Mouse (Mus musculus): ENCODE measurements around the gene Aldh8a1. TPM values are rescaled to one million over a fixed set of nuclear protein-coding genes. Genes with fewer than 3 reads are reported as not detected.
A peak's percentile ranks its signal among the peaks of the same experiment; 100 is the strongest.

Aldh8a1 gene
- total RNA-seq (2021), result not detected
- long read RNA-seq, experiment 1, result 0 reads
- long read RNA-seq, experiment 2, result 0 reads

DNA sequence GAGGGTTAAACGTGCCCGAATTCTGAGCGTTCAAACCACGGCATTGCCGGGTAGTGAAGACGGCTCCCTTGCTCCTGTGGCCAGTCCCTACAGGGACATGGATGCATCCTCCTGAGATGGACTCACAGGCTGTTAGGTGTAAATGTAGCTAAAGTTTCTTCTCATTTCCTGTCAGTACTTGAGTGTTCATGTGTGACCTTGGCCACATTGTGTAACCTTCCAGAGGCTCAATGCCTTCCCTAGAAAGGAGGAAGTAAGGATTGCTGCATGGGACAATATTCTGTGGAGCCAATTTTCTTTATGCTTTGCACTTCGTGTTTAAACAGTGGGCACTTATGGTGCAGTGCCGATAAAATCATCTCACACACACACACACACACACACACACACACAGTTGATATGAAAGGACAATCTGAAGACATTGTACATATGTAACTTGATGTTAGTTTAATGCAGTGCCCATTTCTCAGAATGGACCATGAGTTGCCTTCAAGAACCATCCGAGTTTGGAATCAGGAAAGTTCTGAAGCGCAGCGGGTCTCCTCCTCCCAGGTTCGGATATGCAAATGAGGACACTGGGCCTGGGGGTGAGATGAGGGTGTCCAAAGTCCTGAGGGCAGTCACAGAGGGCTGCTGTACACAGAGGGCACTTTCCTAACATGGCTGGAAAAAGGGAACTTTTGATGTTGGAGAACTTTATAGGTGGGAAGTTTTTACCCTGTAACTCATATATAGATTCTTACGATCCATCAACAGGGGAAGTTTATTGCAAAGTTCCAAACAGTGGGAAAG, at the start of gene Aldh8a1:
TSS of gene Aldh8a1 (plus strand) at position 610 of the 792 bp plus-strand sequence.
- DNase-seq, result no peak

- peak; percentile 14 to 31 for DNase-seq
These were observed 49.4 kb upstream of the Aldh8a1 start for GRCm38 (mm10) chr10:21327605-21328135.

GRCm38 (mm10) chr10:21334349-21335105, 42.6 kb upstream of the Aldh8a1 start:
- DNase-seq, result peak in 1 of 2 experiments; percentile 31

DNA sequence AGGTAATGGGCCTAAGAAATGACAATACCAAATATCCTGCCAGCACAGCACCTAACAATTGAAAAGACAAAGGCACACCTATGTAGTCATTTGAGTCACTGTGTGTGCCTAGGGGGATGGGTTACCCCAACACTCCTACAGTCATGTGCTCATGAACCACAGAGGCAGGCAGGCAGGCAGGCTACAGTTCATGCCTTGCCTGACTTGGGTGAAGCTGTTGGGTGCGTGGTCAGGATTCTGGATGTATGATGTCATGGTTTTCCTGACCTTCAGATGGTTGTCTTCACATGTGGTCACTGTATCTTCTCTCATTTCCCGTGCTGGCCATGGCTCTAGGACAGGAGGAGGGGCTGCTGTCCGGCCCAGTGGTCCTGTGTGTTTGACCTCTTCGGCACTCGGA, 41.6 kb upstream of the Aldh8a1 start:
- no peak for DNase-seq

DNA sequence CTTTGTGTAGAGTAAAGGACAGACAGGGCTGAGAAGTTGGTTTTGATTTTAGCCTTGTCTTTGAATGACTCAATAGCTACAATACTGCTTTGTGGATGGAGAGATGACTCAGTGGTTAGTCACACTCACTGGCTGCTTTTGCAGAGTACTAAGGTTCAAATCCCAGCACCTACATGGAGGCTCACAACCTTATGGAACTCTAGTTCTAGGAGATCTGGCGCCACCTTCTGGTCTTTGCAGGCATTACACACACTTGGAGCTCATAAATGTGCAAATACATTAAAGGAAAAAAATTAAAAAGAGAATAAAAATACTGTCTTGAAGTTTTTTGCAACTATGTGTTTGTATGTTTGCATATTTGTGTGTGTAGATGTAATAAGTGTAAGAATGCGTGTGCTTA, 39.9 kb upstream of the Aldh8a1 start:
- peak in 1 of 2 experiments; percentile 18 for DNase-seq

DNA sequence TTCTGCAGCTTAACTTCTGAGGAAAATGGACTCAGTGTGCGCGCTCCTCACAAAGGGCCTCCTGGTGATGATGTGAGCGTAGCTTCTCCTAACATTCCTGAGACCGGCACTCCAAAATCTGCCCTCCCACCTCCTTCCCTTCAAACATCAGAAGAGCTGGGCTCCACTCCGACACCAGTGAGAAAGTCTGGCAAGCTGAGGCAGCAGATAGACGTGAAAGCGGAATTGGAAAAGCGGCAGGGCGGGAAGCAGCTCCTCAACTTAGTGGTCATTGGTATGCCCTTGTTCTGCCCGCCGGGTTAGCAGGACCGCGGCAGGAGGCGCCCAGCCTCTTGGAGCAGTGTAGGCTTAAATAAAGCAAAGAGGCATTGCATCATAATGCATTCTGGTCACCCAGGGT, 35.4 kb upstream of the Aldh8a1 start:
- DNase-seq, result no peak

- no peak for DNase-seq
These were observed 34.6 kb upstream of the Aldh8a1 start for GRCm38 (mm10) chr10:21342331-21343005.

- no peak for DNase-seq
These were observed 29.8 kb upstream of the Aldh8a1 start for GRCm38 (mm10) chr10:21347332-21347731.

DNA sequence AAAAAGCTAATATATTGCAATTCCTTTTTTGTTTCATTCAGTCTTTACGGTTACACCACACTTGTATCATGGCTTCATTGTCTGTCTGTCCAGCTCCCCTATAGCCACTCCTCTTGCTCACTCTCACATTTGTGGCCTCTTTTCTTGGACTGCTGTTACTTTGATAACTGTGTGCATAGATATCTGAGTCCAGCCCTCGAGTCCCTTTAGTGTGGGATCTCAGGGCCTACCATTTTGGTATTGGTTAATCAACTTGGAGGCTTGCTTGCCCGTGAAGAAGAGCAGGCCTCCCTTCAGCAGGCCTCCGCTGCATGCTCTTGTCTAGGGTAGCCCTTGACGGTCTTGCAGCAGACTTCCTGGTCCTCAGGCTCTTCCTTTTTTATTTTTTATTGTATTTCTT, 27.6 kb upstream of the Aldh8a1 start:
- DNase-seq, result no peak

- no peak for DNase-seq
These were observed 27.1 kb upstream of the Aldh8a1 start for GRCm38 (mm10) chr10:21349946-21350345.

DNA sequence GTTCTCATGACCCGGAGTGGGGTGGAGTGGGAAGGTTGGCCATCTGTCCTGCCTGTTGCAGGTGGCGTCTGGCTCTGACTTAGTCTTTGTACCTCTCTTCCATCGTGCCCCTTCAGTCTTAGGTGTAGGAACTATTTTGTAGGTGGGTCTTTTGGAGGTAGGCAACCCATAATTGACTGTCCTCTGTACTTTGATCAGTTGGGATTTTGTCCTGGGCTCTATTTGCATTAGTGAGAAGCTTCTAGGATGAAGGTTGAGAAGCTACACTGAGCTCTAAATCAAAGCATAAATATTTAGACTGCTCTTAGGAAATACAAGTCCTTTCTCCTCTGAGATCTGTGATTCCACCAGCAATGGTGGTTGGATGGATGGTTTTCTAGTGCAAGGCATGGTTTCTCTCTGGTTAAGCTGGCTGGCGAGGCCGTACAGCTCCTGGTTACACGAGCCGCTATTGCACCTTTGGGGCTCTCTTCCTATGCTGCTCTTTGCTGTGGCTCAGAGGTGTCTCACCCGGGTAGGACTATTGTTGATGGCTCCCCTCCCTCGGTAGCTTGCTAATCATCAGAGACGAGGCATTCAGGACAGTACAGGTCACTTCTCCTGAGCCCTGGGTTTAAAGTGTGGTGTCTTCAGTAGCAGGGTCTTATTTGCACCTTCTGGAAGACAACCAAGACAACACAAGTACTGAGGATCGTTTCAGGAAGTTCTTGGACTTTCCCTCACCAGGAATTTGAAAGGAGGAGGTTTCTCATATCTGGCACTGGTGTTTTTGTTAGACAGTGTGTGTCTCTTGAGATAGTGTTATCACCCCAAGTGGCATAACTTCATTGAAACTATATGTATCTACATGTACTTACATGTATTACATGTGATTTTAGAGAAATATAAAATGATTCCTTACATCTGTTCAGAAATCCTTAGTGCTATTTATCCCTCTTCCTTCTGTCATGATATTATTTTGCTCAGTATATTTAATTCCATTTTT, 26.3 kb upstream of the Aldh8a1 start:
- DNase-seq, result no peak

DNA sequence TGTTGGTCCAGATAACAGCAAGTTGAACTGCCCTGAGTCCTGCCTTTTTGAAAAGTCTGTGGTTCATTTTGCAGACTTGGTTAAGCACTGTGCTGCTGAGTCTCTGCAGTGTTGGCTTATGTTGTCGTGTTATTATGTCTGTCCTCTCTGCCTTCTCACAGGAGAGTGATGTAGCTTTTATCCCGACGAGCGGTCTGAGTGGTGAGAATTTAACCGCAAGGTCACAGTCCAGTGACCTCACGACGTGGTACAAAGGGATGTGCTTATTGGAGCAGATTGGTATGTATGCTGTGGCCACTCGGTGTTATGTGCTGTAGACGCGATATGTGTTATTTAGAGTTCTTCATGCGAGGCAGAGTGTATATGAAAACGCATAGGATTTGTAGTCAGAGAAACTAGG, 25.3 kb upstream of the Aldh8a1 start:
- no peak for DNase-seq

DNA sequence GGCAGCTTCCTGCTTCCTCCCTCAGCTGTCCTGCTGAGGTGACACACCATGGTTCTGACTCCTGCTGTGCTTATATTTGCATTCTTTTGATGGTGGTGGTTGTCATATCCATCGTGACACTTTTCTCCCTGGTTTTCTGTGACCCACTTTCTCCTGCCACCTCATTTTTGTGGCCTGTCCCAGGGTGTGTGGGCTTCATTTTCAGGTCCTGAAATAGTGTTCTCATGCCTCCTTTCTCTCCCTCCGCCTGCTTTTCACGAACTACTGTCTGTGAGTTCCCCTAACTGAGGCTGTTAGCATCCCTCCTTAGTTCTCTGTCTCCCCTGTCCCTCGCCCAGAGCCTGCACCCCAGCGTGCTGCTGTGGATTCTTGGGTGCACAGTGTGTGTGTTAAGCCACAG, 23.2 kb upstream of the Aldh8a1 start:
- DNase-seq, result no peak

DNA sequence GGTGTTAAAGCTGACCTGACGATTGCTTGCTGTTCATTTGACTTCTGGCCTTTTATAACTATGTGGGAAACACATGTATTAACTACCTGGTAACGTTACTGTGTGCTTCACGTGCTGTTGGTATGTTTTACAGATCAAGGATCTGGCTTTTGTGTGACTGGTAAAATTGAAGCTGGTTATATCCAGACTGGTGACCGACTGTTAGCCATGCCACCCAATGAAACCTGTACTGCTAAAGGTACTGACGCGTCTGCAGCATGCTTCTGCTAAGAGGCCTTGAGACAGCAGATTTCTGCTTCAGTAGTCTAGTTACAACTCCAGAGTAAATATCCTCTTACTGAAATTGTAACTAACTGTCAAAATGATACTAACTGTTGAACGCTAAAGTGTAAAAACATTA, 22.6 kb upstream of the Aldh8a1 start:
- DNase-seq, result no peak

DNA sequence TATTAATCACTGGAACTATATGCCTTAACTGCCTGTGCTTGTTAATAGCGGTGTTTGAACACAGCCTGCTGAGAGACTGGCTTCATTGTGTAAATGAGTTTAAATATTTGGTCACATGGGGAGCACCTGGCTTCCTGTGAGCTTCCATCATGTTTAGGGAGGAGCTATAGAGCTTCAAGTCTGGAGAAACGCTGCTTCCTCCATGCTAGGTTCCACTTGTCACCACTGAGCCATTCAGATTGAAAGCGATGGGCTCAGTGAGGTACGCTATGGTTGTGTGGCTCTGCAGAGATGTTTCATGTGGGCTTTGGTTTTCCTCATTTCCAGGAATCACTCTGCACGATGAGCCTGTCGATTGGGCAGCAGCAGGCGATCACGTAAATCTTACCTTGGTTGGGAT, 19.1 kb upstream of the Aldh8a1 start:
- no peak for DNase-seq

GRCm38 (mm10) chr10:21359086-21359485, 18.0 kb upstream of the Aldh8a1 start:
- no peak for DNase-seq

DNA sequence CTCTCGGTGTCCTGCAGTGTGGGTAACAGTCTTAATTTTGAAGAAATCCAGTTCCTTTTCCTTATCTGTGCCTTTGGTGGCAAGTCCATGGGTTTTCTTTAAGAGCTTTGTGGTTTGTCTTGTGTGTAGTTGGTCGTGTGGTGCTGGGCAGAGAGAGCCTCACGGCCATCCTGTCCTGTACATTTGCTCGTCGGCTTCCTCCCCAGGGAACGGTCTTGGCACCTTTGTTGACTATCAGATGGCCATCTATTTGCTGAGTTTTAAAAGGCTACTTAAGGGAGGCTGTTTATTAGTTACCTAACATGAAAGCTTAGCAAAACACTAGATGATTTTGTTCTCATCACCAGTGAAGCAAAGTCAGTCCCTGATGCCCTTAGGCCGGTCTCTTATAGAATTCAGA, 15.2 kb upstream of the Aldh8a1 start:
- DNase-seq, result no peak

- DNase-seq, result no peak
These were observed 13.8 kb upstream of the Aldh8a1 start for GRCm38 (mm10) chr10:21363297-21363696.

DNA sequence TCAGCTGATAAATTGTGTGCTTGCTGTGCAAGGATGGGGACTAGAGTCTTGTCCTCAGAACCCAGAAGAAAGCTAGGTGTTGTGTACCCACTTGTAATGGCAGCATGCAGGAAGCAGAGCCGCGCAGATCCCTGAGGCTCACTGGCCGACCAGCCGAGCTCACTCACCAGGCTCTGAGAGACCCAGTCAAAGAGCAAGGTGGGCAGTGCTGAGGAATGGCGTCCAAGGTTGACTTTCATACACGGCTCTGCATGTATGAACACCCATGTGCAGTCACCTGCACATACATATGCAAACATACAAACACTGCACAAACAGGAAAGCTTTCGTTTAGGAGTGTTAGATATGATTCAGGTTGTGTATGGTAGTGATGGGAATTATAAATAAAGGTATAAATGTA, 12.1 kb upstream of the Aldh8a1 start:
- no peak for DNase-seq

DNA sequence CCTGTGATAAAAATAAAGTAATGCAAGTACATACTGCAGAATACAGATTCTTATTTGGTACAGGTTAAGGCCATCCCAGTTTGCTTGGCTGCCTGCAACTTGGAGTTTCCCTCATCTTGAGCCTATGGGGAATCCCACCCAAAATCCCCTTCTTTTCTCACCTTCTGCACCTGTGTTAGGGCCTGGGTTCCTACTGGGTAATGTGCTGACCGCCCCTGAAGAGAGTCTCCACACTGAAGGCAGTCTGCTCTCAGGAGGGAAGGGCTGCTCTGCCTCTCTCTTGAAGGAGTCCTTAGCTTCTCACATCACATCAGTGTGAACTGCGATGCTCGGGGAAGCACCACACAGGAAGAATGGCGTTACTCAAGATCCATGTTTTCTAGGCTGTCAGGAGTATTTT, 11.2 kb upstream of the Aldh8a1 start:
- DNase-seq, result no peak

DNA sequence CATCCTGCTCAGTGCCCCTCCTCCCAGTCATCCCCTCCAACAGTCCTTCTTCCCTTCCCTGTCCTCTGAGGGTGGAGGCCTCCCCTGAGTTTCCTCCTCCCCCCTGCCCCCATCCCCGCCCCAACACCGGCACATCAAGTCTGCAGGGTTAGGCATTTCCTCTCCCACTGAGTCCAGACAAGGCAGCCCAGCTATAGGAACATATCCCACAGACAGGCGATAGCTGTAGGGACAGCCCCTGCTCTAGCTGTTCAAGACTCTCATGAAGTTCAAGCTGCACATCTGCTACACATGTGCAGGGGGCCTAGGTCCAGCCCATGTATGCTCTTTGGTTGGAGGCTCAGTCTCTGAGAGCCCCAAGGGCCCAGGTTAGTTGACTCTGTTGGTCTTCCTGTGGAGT, 10.6 kb upstream of the Aldh8a1 start:
- no peak for DNase-seq

Measured in heart, adult 18-20 months (tissue).